Mouse (Mus musculus) WW6 (cell line): ENCODE results near the gene Pdxp.
"Not testable (repeated sequence)": the region's sequence is repeated elsewhere in the genome, so short reads cannot be mapped to it uniquely, and the experiment has no call there.

Experiments used
- DNase-seq: peaks from one replicate; pipeline ENCODE4 v3.0.0-alpha.2; 2013; ENCODE audit warnings: low read depth, low spot score

Pdxp gene

GRCm38 (mm10) chr15:78913632-78914090 is at the start of gene Pdxp:
Gene Pdxp (plus strand): TSS chr15:78913919.
- DNase-seq: peak; percentile 95

DNA sequence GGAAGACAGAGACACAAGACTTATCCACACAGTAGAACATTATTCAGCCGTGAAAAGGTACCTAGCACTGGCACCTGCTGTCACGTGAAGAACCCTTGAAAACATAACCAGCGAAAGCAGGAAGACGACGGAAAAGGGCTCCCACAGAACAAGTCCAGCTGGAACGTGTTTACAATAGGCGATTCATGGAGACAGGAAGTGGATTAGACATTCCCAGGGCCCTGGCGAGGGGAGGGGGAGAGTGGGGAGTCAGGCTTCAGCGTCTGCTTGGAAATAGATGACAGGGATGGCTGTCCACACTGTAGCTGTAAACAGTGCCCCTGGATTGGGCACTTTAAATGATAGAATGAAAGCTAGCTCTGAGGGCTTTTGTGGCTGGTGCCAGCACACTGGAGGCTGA is 45.3 kb upstream of the Pdxp start:
- DNase-seq: no peak

- no peak for DNase-seq
These were observed 44.9 kb upstream of the Pdxp start for GRCm38 (mm10) chr15:78868826-78869233.

DNA sequence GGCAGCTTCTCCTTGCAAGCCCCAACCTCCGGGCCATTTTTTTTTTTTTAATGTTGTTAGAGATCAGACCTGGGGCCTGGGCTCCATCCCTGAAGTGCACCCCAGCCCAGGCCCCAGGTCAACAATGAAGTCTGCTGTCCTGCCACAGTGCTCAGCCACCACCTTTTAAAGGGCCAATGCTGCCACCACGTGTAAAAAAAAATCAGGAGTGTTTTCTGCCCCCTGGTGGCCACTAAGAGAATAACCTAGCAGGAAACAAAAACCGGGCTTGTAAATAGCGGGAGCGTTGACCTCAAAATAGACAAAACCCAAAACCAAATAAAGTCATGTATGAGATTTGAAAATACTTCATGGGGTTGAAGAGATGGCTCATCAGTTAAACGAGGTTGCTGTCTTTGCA is 43.9 kb upstream of the Pdxp start:
- no peak for DNase-seq

DNA sequence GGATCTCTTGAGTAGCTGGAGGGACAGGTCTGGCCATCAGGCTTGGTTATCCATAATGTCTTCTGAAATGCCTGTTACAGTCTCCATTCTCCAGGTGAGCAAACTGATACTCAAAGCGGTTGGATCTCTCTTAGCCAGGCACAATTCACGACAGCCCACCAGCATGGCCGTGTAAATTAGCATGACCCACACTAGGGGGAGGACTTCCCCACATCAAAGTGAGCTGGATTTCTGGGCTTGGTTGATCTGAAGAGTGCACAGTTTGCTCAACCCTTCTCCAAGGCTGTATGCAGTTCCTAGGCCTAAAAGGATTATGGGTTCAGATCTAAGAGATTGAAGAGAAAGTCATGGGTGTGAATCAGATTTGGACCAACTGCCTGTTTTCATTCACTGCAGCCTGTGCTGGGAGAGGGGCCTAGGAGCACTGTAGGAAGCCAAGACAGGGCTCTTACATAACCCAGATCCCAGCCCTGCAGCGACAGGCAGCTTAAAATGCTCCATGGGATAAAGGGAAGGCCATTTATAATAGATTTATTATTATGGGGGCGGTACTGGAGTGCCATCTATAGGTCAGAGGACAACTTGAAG is 41.6 kb upstream of the Pdxp start:
- DNase-seq: no peak

- no peak for DNase-seq
These were observed 39.8 kb upstream of the Pdxp start for GRCm38 (mm10) chr15:78873803-78874435.

GRCm38 (mm10) chr15:78874989-78875388 is 38.7 kb upstream of the Pdxp start:
- no peak for DNase-seq

- no peak for DNase-seq
These were observed 38.2 kb upstream of the Pdxp start for GRCm38 (mm10) chr15:78875537-78875936.

DNA sequence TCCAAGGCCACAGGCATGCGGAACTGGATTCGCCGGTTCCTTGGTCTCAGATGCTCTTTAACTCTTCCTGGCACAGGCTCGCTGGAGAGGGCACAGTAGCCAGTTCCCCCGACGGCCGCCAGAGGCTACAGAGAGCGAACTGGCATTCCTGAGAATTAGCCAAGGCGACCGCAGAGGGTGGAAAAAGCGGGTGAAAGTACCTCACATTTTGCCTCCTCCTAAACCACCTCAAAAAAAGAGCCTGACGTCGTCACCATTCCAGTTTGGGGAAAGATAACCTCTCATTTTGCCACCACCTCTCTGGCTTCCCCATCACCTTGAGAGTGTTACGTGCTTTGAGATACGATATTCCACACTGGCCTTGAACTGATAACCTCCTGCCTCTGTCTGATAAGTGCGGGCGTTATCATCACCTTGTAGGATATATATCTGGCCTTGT is 37.4 kb upstream of the Pdxp start:
- DNase-seq: no peak

GRCm38 (mm10) chr15:78876991-78877809 is 36.5 kb upstream of the Pdxp start, which contains the start of gene Gga1:
Gene Gga1 (plus strand): TSS chr15:78877190.
- peak; percentile 81 for DNase-seq

GRCm38 (mm10) chr15:78877810-78878390 is 35.8 kb upstream of the Pdxp start:
- no peak for DNase-seq

DNA sequence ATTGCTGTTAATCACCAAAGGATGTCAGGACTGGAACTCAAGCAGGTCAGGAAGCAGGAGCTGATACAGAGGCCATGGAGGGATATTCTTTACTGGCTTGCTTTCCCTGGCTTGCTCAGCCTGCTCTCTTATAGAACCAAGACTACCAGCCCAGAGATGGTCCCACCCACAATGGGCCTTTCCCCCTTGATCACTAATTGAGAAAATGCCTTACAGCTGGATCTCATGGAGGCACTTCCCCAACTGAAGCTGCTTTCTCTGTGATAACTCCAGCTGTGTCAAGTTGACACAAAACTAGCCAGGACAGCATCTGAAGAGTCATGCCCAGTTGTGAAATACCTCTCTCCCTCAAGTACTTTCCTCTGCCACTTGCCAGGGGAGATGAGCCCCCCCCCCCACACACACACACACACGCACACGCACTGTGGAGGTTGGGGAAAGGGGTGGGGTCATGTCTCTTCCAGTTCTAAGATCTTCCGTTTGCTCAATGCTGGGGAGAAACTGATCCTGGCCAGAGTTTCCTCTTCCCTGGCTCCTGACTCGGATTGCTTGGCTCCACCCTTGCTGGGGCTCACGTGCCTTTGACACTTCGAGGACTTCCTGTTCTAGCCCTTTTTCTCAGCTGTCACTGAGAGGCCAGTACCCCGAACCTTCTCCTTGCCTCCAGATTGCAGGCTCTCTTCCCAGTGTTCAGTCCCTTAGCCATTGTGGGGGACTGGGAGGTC is 34.8 kb upstream of the Pdxp start:
- not testable (repeated sequence) for DNase-seq

GRCm38 (mm10) chr15:78880432-78880831 is 33.3 kb upstream of the Pdxp start:
- no peak for DNase-seq

- no peak for DNase-seq
These were observed 31.9 kb upstream of the Pdxp start for GRCm38 (mm10) chr15:78881828-78882227.

DNA sequence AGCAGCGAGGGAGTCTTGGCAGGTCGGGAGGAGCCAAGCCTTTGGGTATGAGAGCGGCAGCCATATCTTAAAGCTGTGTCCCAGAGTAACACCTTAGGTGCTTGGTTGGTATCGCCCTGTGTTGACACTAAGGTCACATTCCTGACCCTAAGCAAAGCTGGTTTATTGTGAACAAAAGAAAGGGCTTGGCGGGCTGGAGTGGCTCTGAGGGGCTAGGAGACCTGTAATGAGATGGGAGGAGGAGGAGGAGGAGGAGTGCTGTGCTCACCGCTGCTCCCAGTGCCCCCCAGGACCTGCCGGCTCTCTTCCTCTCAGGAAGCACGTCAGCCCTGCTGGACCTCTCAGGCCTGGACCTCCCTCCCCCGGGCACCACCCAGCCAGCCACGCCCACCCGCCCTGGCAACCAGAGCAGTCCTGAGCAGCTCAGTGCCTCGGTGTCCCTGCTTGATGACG is 24.3 kb upstream of the Pdxp start:
- DNase-seq: no peak

- DNase-seq: no peak
These were observed 21.3 kb upstream of the Pdxp start for GRCm38 (mm10) chr15:78892440-78892839.

DNA sequence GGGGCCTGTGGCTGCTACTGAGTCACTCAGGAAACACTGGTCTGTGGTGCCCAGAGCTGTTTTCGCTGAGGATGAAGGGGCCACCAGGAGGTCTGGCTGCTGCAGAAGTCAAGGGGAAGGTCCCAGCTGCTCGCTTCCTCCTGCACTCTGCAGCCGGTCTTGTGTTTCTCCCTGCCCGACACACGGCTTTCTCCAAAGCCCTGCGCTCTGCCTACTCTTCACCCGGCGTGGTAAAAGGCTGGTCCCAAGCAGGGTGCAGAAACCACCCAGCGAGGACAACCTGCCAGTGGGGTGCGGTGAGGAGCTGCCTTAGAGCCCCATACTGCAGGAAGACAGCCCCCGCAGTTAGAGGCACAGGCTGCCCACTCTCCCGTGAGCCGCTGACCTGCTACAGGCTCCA is 19.0 kb upstream of the Pdxp start:
- no peak for DNase-seq

DNA sequence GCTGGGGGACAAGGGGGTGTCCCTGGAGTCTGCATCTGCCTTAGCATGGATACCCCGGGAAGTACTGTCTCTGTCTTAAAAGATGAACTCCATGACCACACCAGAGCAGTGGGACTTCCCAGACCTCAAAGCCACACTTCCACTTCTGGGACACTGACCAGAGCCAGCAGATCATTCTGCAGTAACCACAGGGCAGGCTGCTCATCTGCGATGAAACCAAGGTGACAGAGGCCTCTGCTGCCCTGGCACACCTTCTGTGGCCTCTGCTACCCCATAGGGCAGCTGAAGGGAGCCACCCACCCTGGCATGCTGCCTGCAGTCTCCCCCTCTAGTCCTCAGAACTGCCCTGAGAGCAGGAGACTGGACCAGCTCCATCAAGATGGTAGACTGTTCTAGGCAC is 18.0 kb upstream of the Pdxp start:
- DNase-seq: no peak

- no peak for DNase-seq
These were observed 17.6 kb upstream of the Pdxp start for GRCm38 (mm10) chr15:78896149-78896548.

DNA sequence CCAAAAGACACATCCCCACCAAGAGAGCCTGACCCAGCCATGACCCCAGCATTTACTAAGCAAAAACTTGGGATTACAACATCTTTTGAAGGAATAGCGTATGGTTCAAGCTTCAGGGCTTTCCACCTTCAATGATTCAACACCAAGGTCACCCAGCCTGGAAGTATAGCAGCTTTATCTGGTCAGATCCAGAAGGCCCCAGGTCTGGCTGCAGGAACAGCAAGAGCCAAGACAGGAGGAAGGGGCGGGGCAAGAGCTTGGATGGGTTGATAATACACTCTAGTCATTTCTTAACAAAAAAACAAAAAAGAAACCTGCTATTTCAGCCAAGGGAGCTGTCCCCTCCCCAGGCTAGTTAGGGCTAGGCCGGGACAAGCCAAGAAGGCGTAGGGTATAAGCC is 16.2 kb upstream of the Pdxp start:
- no peak for DNase-seq

DNA sequence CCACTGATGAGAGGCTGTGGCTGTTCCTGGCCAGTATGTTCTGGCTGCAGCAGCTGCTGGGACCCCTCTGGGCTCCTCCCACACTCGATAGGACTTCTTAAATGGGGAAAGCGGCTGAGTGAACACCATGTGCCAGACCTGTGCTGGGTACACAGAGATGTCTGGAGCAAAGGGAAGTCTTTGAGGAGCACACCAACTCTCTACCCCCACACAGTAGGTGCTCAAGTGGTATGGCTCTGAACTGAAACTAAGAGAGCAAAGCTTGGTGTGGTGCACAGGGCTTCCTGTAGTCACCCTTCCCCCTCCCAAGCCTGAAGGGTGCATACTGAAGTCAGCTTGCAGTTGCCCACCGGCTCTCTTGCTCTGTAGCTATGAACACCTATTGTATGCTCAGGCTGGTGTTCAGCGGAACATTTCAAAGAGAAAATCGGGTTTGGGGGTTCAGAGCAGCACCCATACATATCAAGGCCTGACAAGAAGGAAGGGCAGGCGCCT is 15.2 kb upstream of the Pdxp start:
- DNase-seq: no peak
